Mouse (Mus musculus) heart, postnatal 36 days (tissue): ENCODE measurements at regions not wholly inside any gene's neighbourhood (a gene's known extent, or its start where the extent isn't known, plus 50 kb on each side); places are given as distances from the start of the nearest gene placed in this dataset.

Experiments used
- DNase-seq, 2 experiments: peaks; one replicate each; pipeline ENCODE4 v3.0.0; 2021 to 2022
- intact Hi-C: fragments of 180-260 bp; cut with DNase I; formaldehyde crosslinking; loops from one replicate; pipeline ENCODE4 v1.15.1; 2025

GRCm38 (mm10) chr9:120675371-120676150 is 104.3 kb downstream of the Rpl14 start:
- DNase-seq: no peak
- intact Hi-C loops: no loop called here

- intact Hi-C loops: no loop called here
- no peak for DNase-seq
These were observed 105.1 kb downstream of the Rpl14 start for GRCm38 (mm10) chr9:120676301-120676700.

DNA sequence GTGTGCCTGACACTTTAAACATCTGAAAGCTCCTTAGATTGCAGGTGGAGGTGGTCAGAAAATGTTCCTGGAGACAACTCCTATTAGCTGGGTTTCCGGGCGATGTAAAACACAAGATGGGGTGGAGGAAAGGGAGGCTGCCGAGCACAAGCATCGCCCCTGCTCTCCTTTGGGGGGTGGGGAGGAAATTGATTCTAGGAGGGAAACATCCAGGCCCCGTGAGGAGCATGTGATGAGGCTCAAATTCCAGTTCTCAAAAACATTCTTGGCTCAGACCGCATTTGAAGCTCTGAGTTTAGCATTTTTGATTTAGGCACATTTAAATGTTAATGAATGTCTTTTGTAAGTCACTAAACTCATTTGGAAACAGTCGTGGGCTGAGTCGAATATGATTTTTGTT is 105.5 kb downstream of the Rpl14 start:
- intact Hi-C loops: no loop called here

DNA sequence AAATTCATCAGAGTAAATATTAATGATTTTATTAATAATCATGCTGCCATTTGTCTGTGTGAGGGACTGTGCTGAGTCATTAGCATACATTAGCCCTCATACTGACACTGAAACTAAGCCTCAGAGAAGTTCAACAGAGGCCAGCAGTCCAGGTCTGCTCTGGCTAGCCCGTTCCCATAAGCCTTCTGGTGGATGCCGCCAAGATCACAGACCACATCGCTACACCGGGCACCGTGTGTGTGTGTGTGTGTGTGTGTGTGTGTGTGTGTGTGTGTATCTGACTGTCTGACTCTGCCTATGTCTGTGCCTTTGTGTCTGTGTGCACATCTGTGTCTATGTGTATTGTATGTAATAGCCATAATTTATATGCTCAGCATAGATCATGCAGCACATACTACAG is 106.0 kb downstream of the Rpl14 start:
- intact Hi-C loops: no loop called here
- DNase-seq: no peak

More for the DNA sequence above, 105.5 kb downstream of the Rpl14 start:
- DNase-seq: no peak

DNA sequence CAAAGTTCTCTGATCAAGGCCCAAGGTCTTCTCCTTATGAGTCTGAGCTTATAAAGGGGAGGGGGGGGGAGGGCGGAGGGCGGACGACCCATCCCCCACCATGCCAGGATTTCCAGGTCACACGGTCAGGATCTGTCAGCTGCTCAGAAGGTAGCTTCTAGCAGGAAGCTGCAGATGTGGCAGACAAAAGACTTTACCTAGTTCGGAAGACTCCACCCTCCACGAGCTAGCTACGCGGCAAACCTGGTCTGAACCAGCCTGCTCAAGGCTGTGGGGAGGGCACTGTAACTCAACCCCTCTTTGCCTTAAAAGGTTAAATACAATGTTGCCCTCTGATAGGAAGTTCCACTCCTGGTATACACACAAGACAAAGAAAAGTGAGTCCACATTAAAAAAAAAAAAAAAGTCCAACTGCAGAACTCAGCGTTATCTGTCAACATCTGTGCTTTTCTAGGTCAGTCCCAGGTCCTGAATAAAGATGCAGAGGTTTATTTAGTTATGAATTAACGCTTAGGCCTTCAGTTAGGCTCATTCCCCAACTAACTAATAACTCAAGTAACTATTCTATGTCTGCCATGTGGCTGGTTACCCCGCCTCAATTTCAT is 108.7 kb downstream of the Rpl14 start:
- no peak for DNase-seq
- intact Hi-C loops: no loop called here

DNA sequence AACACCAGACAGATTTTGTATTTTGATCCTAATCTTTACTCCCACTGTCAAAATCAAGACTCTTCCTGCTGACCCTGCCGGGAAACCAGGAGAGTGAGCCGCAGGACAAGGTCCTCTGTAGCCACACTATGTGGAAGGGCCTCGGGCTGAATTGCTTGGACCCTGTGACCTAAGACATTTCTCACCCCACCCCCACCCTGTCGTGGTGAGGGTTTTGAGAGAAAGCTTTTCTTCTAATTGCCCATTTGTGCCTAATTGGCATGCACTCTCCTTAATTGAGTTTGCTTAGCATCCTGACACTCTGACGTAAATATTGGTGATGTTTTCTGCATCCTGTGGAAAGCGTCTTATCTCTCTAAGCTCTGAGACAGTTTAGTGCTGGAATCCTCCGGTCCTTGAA is 110.2 kb downstream of the Rpl14 start:
- intact Hi-C loops: no loop called here
- no peak for DNase-seq

DNA sequence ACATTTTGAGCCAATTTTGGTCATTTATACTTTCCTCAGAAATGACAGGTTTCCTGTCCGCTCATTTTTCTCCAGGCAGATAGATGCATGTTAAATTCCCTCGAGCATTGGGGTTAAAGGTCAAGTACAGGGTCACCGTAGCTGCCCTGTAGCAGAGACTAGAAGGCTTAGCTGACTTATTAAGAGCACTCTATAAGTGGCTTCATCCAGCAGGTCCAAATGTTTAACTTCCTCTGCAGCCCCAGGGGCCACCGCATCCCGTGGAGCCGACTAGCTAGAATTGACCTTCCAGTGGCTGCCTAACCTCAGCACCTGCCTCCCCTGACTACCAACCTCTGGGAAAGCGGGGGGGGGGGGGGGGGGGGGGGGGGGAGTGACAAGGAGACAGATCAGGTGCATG is 114.7 kb downstream of the Rpl14 start:
- intact Hi-C loops: no loop called here
- DNase-seq: no peak

DNA sequence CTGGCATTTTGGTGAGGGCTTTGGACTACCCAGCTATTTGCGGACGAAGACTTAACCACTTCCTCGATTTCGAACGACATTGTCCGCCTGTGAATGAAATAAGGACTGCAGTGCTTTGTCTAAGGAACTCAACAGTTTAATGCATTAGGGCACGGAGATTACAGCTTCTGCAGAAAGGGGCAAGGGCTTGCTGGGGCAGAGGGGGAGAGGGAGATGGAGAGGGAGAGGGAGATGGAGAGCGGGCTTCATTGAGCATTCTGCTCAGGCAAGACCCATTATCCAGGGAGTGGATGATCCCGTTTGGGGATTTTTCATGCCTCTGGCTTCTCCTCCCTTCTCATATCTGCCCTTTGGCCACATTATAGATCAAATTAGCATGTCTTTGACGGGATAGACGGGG is 117.8 kb downstream of the Rpl14 start:
- intact Hi-C loops: no loop called here
- DNase-seq: no peak

DNA sequence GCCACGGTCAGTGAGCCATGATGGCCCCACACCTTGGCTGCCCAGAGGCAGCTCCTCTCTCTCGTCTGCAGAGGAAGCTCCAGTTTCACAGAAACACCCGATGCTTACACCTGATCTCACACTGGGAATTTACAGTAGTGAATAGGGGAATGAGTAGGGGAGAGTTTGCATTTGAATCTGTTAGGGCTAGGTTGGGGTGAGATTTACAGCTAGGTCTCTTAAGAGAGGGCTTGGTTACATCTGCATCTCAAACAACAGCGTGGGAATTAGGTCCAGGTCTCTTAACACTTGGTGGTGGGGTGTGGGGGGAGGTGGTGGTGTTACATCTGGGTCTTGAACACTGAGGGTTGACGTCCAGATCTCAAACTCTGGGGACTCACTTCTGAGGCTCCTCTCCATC is 119.3 kb downstream of the Rpl14 start:
- DNase-seq: no peak
- intact Hi-C loops: loop anchor here (2.0 to 5.0 kb wide), 3 partner anchors 48 to 242 kb away; no protein-coding TSS in a partner anchor

- intact Hi-C loops: loop anchor here (1.0 to 5.0 kb wide), 4 partner anchors 30 to 241 kb away; no protein-coding TSS in a partner anchor
- peak; percentile 84 to 86 for DNase-seq
These were observed 120.0 kb downstream of the Rpl14 start for GRCm38 (mm10) chr9:120690961-120691941.

DNA sequence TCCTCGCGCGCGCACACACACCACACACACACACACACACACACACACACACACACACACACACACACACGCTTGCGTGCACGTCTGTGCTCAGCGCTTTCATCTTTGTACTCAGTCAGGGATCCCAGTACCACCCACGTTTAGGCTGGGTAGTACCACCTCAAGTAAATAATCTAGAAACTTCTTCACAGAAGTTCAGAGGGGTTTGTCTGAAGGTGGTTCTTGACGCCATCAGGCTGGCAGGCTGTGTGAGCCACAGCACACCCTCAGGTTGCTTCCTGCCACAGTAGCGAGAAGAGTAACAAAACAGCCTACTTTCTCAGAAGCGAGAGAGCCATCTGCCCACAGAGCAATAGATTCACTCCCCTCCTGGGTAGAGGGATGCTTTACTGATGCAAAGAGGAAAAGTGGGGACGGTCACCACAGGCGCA is 120.7 kb downstream of the Rpl14 start:
- DNase-seq: no peak
- intact Hi-C loops: loop anchor here (1.0 to 5.0 kb wide), 4 partner anchors 31 to 240 kb away; no protein-coding TSS in a partner anchor

DNA sequence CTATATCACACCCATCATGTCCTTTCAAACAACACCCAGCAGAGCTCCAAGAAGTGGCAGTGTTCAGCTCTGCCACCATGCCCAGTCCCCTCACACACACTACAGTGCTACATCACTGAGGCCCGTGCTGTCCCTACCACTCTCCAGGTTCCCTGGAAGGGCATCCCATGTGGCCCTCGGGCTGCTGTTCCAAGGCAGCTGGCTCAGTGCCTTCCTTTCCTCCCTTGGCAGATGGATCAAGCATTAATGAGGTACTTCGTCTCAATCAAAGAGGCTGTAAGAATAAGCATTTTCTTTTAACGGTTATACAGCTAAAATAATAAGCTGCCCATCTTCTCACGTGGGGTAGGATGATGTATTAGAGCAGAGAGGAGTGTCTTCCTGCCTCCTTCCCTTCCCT is 123.2 kb downstream of the Rpl14 start:
- intact Hi-C loops: loop anchor here (2.0 to 5.0 kb wide), 2 partner anchors 82 to 238 kb away; no protein-coding TSS in a partner anchor
- no peak for DNase-seq

DNA sequence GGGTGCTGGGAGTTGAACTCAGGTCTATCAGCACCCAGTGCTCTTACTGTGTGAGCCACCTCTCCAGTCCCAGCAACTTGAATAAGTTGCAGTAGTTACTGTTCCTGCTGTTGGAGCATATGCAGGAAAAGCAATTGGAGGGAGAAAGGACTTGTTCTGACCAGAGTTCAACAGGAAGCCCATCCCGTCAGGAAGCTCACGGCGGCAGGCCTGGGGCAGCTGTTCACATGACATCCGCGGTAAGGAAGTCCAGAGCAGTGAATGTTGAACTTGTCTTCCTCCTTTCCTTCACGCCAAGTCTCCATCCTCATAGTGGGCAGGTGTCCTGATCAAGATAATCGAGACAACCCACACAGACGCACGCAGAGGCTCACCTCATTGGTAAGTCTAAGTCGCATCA is 124.7 kb downstream of the Rpl14 start:
- intact Hi-C loops: loop anchor here (2.0 kb wide), 1 partner anchor 81 kb away; no protein-coding TSS in a partner anchor
- peak in 1 of 2 experiments; percentile 19 for DNase-seq

DNA sequence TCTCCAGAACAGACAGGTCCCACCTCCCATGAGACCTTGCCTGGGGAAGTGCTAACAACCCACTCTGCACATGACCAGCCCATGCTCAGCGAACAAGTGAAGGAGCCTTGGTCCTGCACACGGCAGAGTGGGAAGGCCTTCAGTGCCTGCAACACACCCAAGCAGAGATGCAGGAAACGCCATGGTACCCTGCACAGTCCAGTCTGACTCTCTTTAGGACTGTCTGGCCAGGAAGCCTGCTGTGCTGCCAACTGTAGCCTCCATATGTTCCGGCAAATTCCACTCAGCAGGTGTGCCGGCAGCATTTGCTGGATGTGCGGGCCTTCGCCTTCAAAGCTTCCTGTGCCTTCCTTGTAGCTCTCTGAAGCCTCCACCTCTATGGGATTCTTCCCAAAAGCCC is 126.5 kb downstream of the Rpl14 start:
- DNase-seq: no peak
- intact Hi-C loops: no loop called here

- intact Hi-C loops: no loop called here
- DNase-seq: no peak
These were observed 128.5 kb downstream of the Rpl14 start for GRCm38 (mm10) chr9:120699781-120700180.

DNA sequence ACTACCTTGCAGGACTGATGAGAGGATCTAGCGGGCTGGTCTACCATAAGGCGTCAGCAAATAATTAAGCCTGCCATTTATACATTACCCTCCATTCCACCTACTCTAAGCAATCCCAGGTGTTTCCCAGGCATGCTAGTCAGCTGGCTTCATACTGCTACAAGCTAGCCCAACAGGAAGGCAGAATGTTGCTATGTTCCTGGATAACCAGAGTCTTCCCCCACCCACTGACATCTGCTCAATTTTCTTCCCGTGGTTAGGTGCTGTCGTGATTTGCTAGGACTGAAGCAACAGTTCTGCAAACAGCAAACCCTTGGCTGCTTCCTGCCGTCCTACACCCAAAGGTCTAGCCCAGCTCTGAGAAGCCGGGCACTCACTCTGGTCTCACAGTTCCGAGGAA is 131.6 kb downstream of the Rpl14 start:
- no peak for DNase-seq
- intact Hi-C loops: no loop called here

DNA sequence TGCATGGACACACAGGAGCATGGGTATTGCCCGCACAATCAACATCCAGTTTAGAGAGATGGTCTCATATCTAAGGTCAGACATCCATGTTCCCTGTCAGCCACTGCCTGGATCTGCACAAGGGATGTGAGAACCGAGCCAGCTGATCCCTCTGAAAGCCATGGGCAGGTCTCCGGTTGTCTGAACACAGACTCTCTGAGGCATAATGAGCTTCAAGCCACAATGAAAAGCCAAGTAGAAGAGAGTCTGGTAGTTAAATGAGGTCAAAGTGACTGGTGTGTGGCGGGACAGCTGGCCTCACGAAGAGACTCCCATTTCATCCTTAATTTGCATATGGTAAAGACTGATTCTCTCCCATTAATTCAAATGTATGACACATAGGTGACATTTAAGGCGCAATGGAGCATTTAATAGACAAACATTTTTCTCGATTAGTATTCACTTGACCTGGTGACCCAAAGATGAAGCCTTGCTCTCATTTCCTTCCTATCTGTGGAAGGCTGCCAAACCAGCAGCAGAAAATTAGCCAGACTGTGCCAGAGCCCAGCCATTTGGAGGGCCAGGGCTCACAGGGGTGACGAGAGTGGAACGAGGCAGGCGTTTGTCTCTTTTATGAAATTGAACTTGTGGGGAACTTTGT is 132.2 kb downstream of the Rpl14 start:
- intact Hi-C loops: no loop called here
- DNase-seq: peak in 1 of 2 experiments; percentile 18

GRCm38 (mm10) chr9:120706562-120707198 is 135.4 kb downstream of the Rpl14 start:
- DNase-seq: no peak
- intact Hi-C loops: no loop called here

- intact Hi-C loops: no loop called here
- peak in 1 of 2 experiments; percentile 12 for DNase-seq
These were observed 137.3 kb downstream of the Rpl14 start for GRCm38 (mm10) chr9:120708507-120708906.

GRCm38 (mm10) chr9:120709146-120709655 is 138.0 kb downstream of the Rpl14 start:
- intact Hi-C loops: no loop called here
- no peak for DNase-seq
